Mouse (Mus musculus) c-Kit-positive CD71-positive TER-119-positive erythroid progenitor cells, embryonic 14.5 days (primary cell): ENCODE measurements at regions not wholly inside any gene's neighbourhood (a gene's known extent, or its start where the extent isn't known, plus 50 kb on each side); places are given as distances from the start of the nearest gene placed in this dataset.

Experiments used
- DNase-seq: peaks from one replicate; pipeline ENCODE4 v3.0.0-alpha.2; 2013; ENCODE audit warnings: low spot score

- DNase-seq, result no peak
Observed at GRCm38 (mm10) chr6:99824808-99825207, 98.6 kb upstream of the Prok2 start.

- no peak for DNase-seq
Observed at GRCm38 (mm10) chr6:99822471-99822870, 96.3 kb upstream of the Prok2 start.

- no peak for DNase-seq
Observed at GRCm38 (mm10) chr6:99819255-99819929, 93.2 kb upstream of the Prok2 start.

- no peak for DNase-seq
Observed at GRCm38 (mm10) chr6:99818486-99818885, 92.3 kb upstream of the Prok2 start.

GRCm38 (mm10) chr6:99817245-99817644, 91.1 kb upstream of the Prok2 start:
- no peak for DNase-seq

- no peak for DNase-seq
Observed at GRCm38 (mm10) chr6:99813102-99813501, 86.9 kb upstream of the Prok2 start.

GRCm38 (mm10) chr6:99811842-99812241, 85.7 kb upstream of the Prok2 start:
- DNase-seq, result no peak

- DNase-seq, result no peak
Observed at GRCm38 (mm10) chr6:99810974-99811798, 85.0 kb upstream of the Prok2 start.

- no peak for DNase-seq
Observed at GRCm38 (mm10) chr6:99804905-99805245, 78.7 kb upstream of the Prok2 start.

- peak; percentile 30 for DNase-seq
Observed at GRCm38 (mm10) chr6:99803983-99804904, 78.1 kb upstream of the Prok2 start.

- DNase-seq, result no peak
Observed at GRCm38 (mm10) chr6:99800919-99801318, 74.7 kb upstream of the Prok2 start.

GRCm38 (mm10) chr6:99800324-99800723, 74.1 kb upstream of the Prok2 start:
- DNase-seq, result no peak

GRCm38 (mm10) chr6:99796390-99796789, 70.2 kb upstream of the Prok2 start:
- no peak for DNase-seq

- no peak for DNase-seq
Observed at GRCm38 (mm10) chr6:99793546-99793945, 67.4 kb upstream of the Prok2 start.

- DNase-seq, result no peak
Observed at GRCm38 (mm10) chr6:99792353-99792752, 66.2 kb upstream of the Prok2 start.

GRCm38 (mm10) chr6:99786977-99787376, 60.8 kb upstream of the Prok2 start:
- no peak for DNase-seq

- no peak for DNase-seq
Observed at GRCm38 (mm10) chr6:99785212-99785611, 59.0 kb upstream of the Prok2 start.

GRCm38 (mm10) chr6:99784804-99785203, 58.6 kb upstream of the Prok2 start:
- DNase-seq, result no peak

- DNase-seq, result no peak
Observed at GRCm38 (mm10) chr6:99784285-99784684, 58.1 kb upstream of the Prok2 start.

GRCm38 (mm10) chr6:99782996-99783395, 56.8 kb upstream of the Prok2 start:
- DNase-seq, result peak; percentile 16
